Mouse (Mus musculus) brain, embryonic 14.5 days (tissue): ENCODE data around the gene Gm14214.

Source experiments
- CTCF ChIP-seq: fragments of 200-500 bp; IDR thresholded peaks from 2 replicates; pipeline ENCODE4 v1.5.1; 2012; ENCODE audit warnings: inconsistent platforms, mild to moderate bottlenecking, moderate library complexity, borderline replicate concordance; ENCODE audit not compliant: insufficient read depth, insufficient read length; ENCODE audit errors: extremely low read depth
- POLR2A ChIP-seq: fragments of 200-500 bp; IDR thresholded peaks from 2 replicates; pipeline ENCODE4 v1.6.1; 2012; ENCODE audit warnings: mild to moderate bottlenecking, inconsistent platforms, borderline replicate concordance; ENCODE audit not compliant: poor library complexity, insufficient read depth, insufficient read length, severe bottlenecking; ENCODE audit errors: extremely low read depth

DNA sequence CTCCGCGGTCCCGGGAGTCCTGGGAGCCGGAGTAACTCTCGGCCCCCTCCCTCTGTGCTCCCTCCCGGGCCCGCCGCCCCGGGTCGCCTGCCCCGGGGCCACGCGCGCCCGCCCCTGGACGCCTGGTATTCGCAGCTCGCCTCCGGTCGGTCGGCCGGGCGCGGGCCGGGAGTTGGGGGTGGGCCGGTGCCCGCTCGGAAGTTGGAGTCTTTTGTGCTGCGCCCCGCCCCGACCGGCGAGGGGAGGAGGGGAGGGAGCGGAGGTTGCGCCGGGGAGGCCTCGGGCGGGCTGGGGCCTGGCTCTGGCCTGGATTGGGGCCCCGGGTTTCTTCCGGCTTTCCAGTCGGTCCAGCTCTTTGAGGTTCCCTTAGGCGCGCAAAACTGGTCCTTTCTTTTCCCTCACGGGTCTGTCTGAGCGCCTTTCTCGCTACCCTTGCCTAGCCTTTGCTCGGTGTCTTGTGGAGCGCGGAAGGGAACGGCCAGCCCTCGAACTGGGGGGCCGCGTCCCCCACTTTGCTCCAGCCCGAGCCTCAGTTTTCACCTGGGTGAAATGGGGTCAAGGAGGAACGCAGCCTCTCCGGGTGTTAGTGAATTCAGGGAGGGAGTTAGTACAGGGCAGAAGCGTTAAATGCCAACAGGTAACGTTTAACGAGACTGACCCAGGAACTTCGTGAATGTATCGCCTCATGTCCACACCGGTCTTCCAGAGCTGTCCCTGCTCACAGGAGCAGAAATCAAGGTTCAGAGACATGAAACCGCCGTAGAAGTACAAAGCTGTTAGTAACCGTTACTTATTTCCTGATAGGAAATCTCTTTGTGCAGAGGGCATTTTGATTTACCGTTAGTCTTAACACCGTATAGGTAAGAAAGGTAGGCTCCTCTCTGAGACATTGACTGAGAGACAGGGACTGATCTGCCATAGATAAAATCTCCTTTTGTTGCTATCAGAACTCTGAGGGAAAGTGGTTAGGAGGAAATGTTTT lies 22.1 kb upstream of the Gm14214 start:
- TF ChIP-seq POLR2A: no peak
- TF ChIP-seq CTCF: no peak
